Mouse (Mus musculus) liver, postnatal 0 days (tissue): ENCODE data around the gene Styx.

Experiments used
- CTCF ChIP-seq: sonication (generic); IDR thresholded peaks from 2 replicates; pipeline ENCODE4 v1.5.1; 2016; ENCODE audit warnings: antibody characterized with exemption, low read depth
- EP300 ChIP-seq: IDR thresholded peaks from 2 replicates; pipeline ENCODE4 v1.6.1; 2016; ENCODE audit warnings: antibody characterized with exemption, low read depth, mild to moderate bottlenecking

DNA sequence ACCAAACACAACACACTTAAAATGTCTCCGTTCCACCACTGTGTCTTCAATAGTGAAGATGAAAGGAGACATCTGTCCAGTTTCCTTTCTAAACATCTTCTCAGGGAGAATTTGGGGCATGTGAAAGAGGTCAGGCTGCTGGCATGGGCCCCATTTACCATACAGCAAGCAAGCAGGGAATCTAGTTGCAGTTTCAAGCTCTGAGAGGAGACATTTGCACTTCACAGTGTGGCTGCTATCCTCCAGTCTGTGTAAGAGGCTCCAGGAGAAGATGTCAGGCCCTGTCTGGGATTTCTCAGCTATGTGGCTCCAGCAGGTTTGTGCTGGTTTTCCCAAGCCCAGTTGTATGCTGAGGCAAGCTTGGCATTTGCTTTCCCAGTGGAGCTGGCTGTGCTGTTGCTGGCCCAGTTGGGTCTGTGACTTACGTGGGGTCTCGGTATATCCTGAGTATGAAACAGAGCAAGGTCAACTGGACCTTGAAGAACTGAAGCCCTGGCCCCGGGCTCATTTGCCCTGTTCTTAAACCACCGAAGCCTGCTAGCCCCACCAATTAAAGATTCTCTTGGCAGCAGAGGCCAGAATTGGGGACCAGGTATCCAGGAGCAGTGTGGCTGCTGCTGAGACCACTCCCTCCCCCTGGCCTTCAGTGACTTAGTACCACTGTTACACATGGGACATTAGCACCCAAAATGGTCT, 102.8 kb downstream of the Styx start:
- TF ChIP-seq CTCF (no peak), EP300 (no peak)
